Mouse (Mus musculus): ENCODE results near the gene Dazap2. TPM values are rescaled to one million over a fixed set of nuclear protein-coding genes. Genes with fewer than 3 reads are reported as not detected.
A peak's percentile ranks its signal among the peaks of the same experiment; 100 is the strongest.

Gene Dazap2
- total and polyA plus RNA-seq, 3 experiments, result 56.0 to 213 (median 159) TPM

DNA sequence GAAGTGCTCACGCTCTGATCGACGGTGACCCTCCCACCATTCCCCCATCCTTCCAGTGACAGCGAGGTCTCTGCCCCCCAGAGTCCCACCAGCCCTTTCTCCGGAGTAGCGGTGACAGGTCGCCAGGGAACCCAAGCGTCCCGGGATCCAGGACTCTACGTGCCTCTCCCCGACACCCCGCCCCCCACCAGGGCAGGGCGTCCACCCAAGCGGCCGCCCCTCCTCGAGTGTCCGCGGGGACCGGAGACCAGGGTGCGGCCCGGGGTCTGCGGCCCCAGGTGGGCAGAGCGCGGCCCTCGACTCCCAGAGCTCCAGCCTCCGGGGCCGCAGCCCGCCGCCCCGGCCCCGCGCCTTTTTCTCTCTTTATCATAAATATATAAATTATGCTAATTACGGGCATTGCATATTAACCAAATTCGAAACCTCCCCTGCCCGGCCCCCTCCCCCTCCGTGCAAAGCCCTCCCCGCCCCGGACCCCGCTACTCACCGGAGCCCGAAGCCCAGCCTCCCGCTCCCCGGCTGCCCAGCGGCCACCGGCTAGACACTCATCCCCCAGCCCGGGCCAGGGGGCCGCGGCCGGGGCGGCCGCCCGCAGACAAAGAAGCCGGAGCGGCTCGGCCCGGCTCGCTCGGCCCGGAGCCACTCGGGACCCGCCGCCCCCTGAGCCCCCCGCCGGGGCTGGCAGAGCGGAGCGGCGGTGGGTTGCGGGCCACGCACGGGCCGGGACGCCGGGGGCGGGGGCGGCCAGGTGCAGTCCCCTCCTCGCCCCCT is 15.7 kb upstream of the Dazap2 start, which contains the start of gene Pou6f1:
TSS of gene Pou6f1 (minus strand) at position 709 of the 771 bp plus-strand sequence.
- H3K4me3 ChIP-seq (replicated peaks in 1 of 3; ENCODE audit: low read depth in 2 of 3, low read length in 2 of 3, poor library complexity in 1 of 3), result peak within 1 kb of the TSS; percentile 63 to 90 (median 64)
- 0 out of 2 replicates have a peak, but pooled peaks have one; percentile 56 for TF ChIP-seq UBTF (IDR thresholded peaks at IDR 0.05; ENCODE audit: low read depth, low read length)
- no peak for TF ChIP-seq POLR2A (IDR thresholded peaks at IDR 0.05; ENCODE audit: low read depth, low read length)
- peak within 1 kb of the TSS; percentile 95 for H3K9ac ChIP-seq (ENCODE audit: insufficient read depth, low read depth)
- in situ Hi-C loops (cut with MboI; ENCODE audit: low pct_ligation_motif_present, low pct_unique_long_range_greater_than_20kb, low sequenced_read_pairs), result no loop called here
- H3K27ac ChIP-seq (ENCODE audit: insufficient read depth, low read depth), result no peak within 1 kb of the TSS; the same call in 1 of the 2 replicates
- H3K79me2 ChIP-seq (replicated peaks; ENCODE audit: control insufficient read depth, extremely low read depth, insufficient read depth, poor library complexity, severe bottlenecking), result no peaks in the 10 kb centered on the region
- peaks cover 18% of the 10 kb centered on the region for H3K27me3 ChIP-seq (replicated peaks)
- H3K4me1 ChIP-seq (ENCODE audit: control insufficient read depth in 1 of 2, insufficient read depth in 2 of 2), result peaks cover 18 to 47% of the 10 kb centered on the region in 2 experiments
- dilution Hi-C loops (cut with MboI; ENCODE audit: extremely low pct_ligation_motif_present, extremely low pct_unique_long_range_greater_than_20kb, low sequenced_read_pairs), result no loop called here
- H3K4me2 ChIP-seq (ENCODE audit: insufficient read depth, low read depth, poor library complexity, severe bottlenecking), result peak within 1 kb of the TSS; percentile 77
- no peaks in the 10 kb centered on the region for H3K9me3 ChIP-seq (replicated peaks; ENCODE audit: low read length)
- no peak for DNase-seq (ENCODE audit: extremely low read depth)
- no peaks in the 10 kb centered on the region for H3K36me3 ChIP-seq (replicated peaks in 1 of 2; ENCODE audit: control insufficient read depth in 1 of 2, insufficient read depth in 1 of 2, low read length in 1 of 2)

DNA sequence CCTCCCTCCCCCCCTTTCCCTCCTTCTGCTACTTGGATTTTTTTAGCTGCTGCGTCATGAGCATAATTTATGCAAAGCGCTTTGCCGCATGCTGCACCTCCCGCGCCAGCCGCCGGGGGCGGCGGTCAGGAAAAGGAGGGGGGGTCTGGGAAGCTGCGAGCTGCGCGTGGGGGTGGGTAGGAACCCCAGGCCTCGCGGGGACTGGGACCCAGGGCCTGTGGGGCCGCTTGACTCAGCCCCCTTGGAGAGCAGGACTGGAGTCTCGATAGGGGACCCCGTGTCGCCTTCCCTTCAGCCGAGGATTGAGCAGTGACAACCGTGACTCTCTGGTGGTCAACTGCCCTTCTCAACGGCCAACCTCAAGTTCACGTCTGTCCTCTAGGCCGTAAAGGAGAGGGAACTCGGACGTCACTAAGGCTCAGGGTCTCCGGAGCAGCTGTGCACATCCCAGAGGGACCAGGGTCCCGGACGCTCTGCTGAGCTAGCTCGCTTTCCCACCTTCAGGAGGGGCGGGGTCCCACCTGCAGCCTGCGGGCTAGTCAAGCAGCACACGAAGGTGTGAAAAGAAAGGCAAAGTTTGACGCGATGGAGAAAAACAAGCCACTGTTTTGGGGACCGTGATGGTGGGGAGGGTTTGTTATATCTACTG is 15.0 kb upstream of the Dazap2 start:
- Histone ChIP-seq H3K9me3 (replicated peaks; ENCODE audit: low read length) (no peaks in the 10 kb centered on the region), H3K4me3 (replicated peaks in 1 of 3; ENCODE audit: low read depth in 2 of 3, low read length in 2 of 3, poor library complexity in 1 of 3) (peak overlapping the region in 2 of 3 experiments; percentile 64 to 90), H3K27ac (ENCODE audit: insufficient read depth, low read depth) (no peak overlapping the region; the same call in 1 of the 2 replicates), H3K79me2 (replicated peaks; ENCODE audit: control insufficient read depth, extremely low read depth, insufficient read depth, poor library complexity, severe bottlenecking) (no peaks in the 10 kb centered on the region), H3K9ac (ENCODE audit: insufficient read depth, low read depth) (peak overlapping the region; percentile 95), H3K4me2 (ENCODE audit: insufficient read depth, low read depth, poor library complexity, severe bottlenecking) (peak overlapping the region; percentile 77), H3K36me3 (replicated peaks in 1 of 2; ENCODE audit: control insufficient read depth in 1 of 2, insufficient read depth in 1 of 2, low read length in 1 of 2) (no peaks in the 10 kb centered on the region), H3K27me3 (replicated peaks) (peaks cover 18% of the 10 kb centered on the region), H3K4me1 (ENCODE audit: control insufficient read depth in 1 of 2, insufficient read depth in 2 of 2) (peaks cover 18 to 49% of the 10 kb centered on the region in 2 experiments)
- dilution Hi-C loops (cut with MboI; ENCODE audit: extremely low pct_ligation_motif_present, extremely low pct_unique_long_range_greater_than_20kb, low sequenced_read_pairs) (no loop called here), in situ Hi-C loops (cut with MboI; ENCODE audit: low pct_ligation_motif_present, low pct_unique_long_range_greater_than_20kb, low sequenced_read_pairs) (no loop called here)
- DNase-seq (ENCODE audit: extremely low read depth), result peak; percentile 84
- peak; percentile 5; the same call in 1 of the 2 replicates for TF ChIP-seq UBTF (IDR thresholded peaks at IDR 0.05; ENCODE audit: low read depth, low read length)
- no peak for TF ChIP-seq GABPA (IDR thresholded peaks at IDR 0.05; ENCODE audit: insufficient replicate concordance, low read depth, low read length)
- 0 out of 2 replicates have a peak, but pooled peaks have one; percentile 23 for TF ChIP-seq HCFC1 (IDR thresholded peaks at IDR 0.05; ENCODE audit: low read depth, low read length)
- peak; percentile 79 for TF ChIP-seq MXI1 (IDR thresholded peaks at IDR 0.05; ENCODE audit: low read depth, low read length)
- no peak for TF ChIP-seq JUN (IDR thresholded peaks at IDR 0.05; ENCODE audit: insufficient read depth, low read depth, low read length)
- TF ChIP-seq NRF1 (IDR thresholded peaks at IDR 0.05; ENCODE audit: low read depth, low read length), result peak; percentile 34; the same call in 1 of the 2 replicates
- TF ChIP-seq PAX5 (IDR thresholded peaks at IDR 0.05; ENCODE audit: low read length), result no peak
- TF ChIP-seq ELF1 (IDR thresholded peaks at IDR 0.05; ENCODE audit: low read depth, low read length), result peak; percentile 41; the same call in 1 of the 2 replicates
- 0 out of 2 replicates have a peak, but pooled peaks have one; percentile 22 for TF ChIP-seq POLR2A (IDR thresholded peaks at IDR 0.05; ENCODE audit: low read depth, low read length)
- no peak for TF ChIP-seq SMC3 (IDR thresholded peaks at IDR 0.05; ENCODE audit: low read depth, low read length)
- TF ChIP-seq MYC (IDR thresholded peaks at IDR 0.05; ENCODE audit: low read depth, low read length), result no peak
- peak; percentile 39; the same call in 1 of the 2 replicates for TF ChIP-seq MAX (IDR thresholded peaks at IDR 0.05; ENCODE audit: low read length)
- TF ChIP-seq TCF12 (IDR thresholded peaks at IDR 0.05; ENCODE audit: low read depth, low read length), result peak; percentile 50; the same call in 1 of the 2 replicates
- peak; percentile 57 for TF ChIP-seq CHD2 (IDR thresholded peaks at IDR 0.05; ENCODE audit: low read length)
- TF ChIP-seq BHLHE40 (IDR thresholded peaks at IDR 0.05; ENCODE audit: low read depth, low read length), result peak; percentile 25; the same call in 1 of the 2 replicates
- TF ChIP-seq ZKSCAN1 (IDR thresholded peaks at IDR 0.05; ENCODE audit: borderline replicate concordance, low read depth, low read length), result no peak
- no peak for TF ChIP-seq EP300 (IDR thresholded peaks at IDR 0.05; ENCODE audit: low read length)
- TF ChIP-seq ETS1 (conservative IDR thresholded peaks at IDR 0.05; ENCODE audit: low read depth, low read length), result peak; percentile 47
- no peak for TF ChIP-seq KAT2A (IDR thresholded peaks at IDR 0.05; ENCODE audit: insufficient replicate concordance, low read length)
- no peak for TF ChIP-seq JUND (conservative IDR thresholded peaks at IDR 0.05; ENCODE audit: low read depth, low read length)
- no peak for TF ChIP-seq TBP (conservative IDR thresholded peaks at IDR 0.05; ENCODE audit: low read depth, low read length)
- peak; percentile 84 for TF ChIP-seq ZNF384 (IDR thresholded peaks at IDR 0.05; ENCODE audit: low read depth, low read length)
- no peak for TF ChIP-seq POLR2AphosphoS2 (IDR thresholded peaks at IDR 0.05; ENCODE audit: low read depth, low read length)
- TF ChIP-seq RAD21 (IDR thresholded peaks at IDR 0.05; ENCODE audit: low read depth, low read length), result no peak
- no peak for TF ChIP-seq SIN3A (IDR thresholded peaks at IDR 0.05; ENCODE audit: low read length)
- no peak for TF ChIP-seq MAFK (IDR thresholded peaks at IDR 0.05; ENCODE audit: insufficient replicate concordance, low read length)
- TF ChIP-seq IRF4 (IDR thresholded peaks at IDR 0.05; ENCODE audit: low read depth, low read length), result 0 out of 2 replicates have a peak, but pooled peaks have one; percentile 41
- no peak for TF ChIP-seq ZMIZ1 (IDR thresholded peaks at IDR 0.05; ENCODE audit: low read depth, low read length)
- TF ChIP-seq RCOR1 (conservative IDR thresholded peaks at IDR 0.05; ENCODE audit: low read depth, low read length), result no peak
